Mouse (Mus musculus) ES-Bruce4 (cell line): ENCODE measurements at regions not wholly inside any gene's neighbourhood (a gene's known extent, or its start where the extent isn't known, plus 50 kb on each side); places are given as distances from the start of the nearest gene placed in this dataset.

Experiments
- CTCF ChIP-seq: IDR thresholded peaks from one replicate; pipeline ENCODE4 v1.8.1; 2011; ENCODE audit warnings: low read depth, low read length
- EP300 ChIP-seq: IDR thresholded peaks from 2 replicates; pipeline ENCODE4 v1.6.1; 2011; ENCODE audit warnings: low read depth, low read length; ENCODE audit not compliant: insufficient read depth
- POLR2A ChIP-seq: IDR thresholded peaks from one replicate; pipeline ENCODE4 v1.8.1; 2011; ENCODE audit warnings: low read length; ENCODE audit not compliant: insufficient read depth

DNA sequence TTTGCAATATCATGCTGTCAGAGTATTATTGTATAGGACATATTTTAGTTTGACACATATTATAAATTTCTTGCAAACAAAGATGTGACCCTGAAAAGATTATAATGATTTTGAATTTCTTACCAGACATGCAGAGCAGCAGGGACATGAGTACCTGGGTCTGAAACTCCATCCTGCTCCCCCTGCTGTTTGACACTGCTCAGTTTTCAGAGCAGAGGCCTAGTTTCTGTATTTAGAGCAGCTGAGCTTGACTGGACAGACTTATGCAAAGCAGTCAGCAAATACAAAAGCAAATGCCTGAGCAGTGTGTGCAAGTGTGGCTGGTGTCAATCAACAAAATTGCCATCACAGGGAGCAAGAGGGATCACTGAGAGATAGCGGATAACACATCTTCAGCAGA lies 733.0 kb downstream of the Rpia start:
- no peak for TF ChIP-seq CTCF
- TF ChIP-seq EP300: no peak
- no peak for TF ChIP-seq POLR2A
